Mouse (Mus musculus) stomach, postnatal 0 days (tissue): ENCODE data around the gene Cfap65. TPM values are rescaled to one million over a fixed set of nuclear protein-coding genes. Genes with fewer than 3 reads are reported as not detected.

ENCODE experiments used
- ATAC-seq: fragments of 200-750 bp; cut with Nextera tagmentation; 2 replicates; pipeline ENCODE4 v1.8.0; 2017; ENCODE audit not compliant: low FRiP score, low TSS enrichment
- DNase-seq: peaks from one replicate; pipeline ENCODE4 v3.0.0-alpha.2; 2016; ENCODE audit warnings: low spot score
- H3K27ac ChIP-seq: fragments of 300-500 bp; sonication (generic); replicated peaks from 2 replicates; pipeline ENCODE4 v1.5.1; 2014; ENCODE audit warnings: mild to moderate bottlenecking, control low read depth
- H3K27me3 ChIP-seq: fragments of 300-500 bp; sonication (generic); 2 replicates; pipeline ENCODE4 v1.6.1; 2014; ENCODE audit warnings: low read length; ENCODE audit not compliant: control insufficient read depth, insufficient read depth
- H3K36me3 ChIP-seq: fragments of 300-500 bp; sonication (generic); 2 replicates; pipeline ENCODE4 v1.6.1; 2014; ENCODE audit warnings: low read length, mixed read lengths; ENCODE audit not compliant: control insufficient read depth, insufficient read depth
- H3K4me1 ChIP-seq: fragments of 300-500 bp; sonication (generic); replicated peaks from 2 replicates; pipeline ENCODE4 v1.6.1; 2014; ENCODE audit warnings: antibody characterized with exemption; ENCODE audit not compliant: control insufficient read depth, insufficient read depth
- H3K4me2 ChIP-seq: fragments of 300-500 bp; sonication (generic); replicated peaks from 2 replicates; pipeline ENCODE4 v1.6.1; 2014; ENCODE audit warnings: low read depth, mild to moderate bottlenecking, control low read depth, moderate library complexity
- H3K4me3 ChIP-seq: fragments of 300-500 bp; sonication (generic); 2 replicates; pipeline ENCODE4 v1.5.1; 2014; ENCODE audit warnings: low read depth, low read length, control low read depth
- H3K9ac ChIP-seq: fragments of 300-500 bp; sonication (generic); 2 replicates; pipeline ENCODE4 v1.6.1; 2014; ENCODE audit warnings: mild to moderate bottlenecking, low read length, control low read depth, mixed read lengths
- H3K9me3 ChIP-seq: fragments of 300-500 bp; sonication (generic); 2 replicates; pipeline ENCODE4 v1.6.1; 2016; ENCODE audit warnings: low read length; ENCODE audit not compliant: control insufficient read depth
- CTCF ChIP-seq: IDR thresholded peaks from 2 replicates; pipeline ENCODE4 v1.5.1; 2016; ENCODE audit warnings: antibody characterized with exemption, low read depth, mild to moderate bottlenecking, moderate library complexity
- EP300 ChIP-seq: optimal IDR thresholded peaks from 2 replicates; pipeline ENCODE3; 2016; ENCODE audit warnings: antibody characterized with exemption
- WGBS: fragments of 180-500 bp; shearing (Covaris S2); extraction: QIAGEN DNeasy Blood & Tissue Kit; methylation state at CpG from one replicate; pipeline ENCODE4 v1.1.7; 2014; 5-methylcytosine and 5-hydroxymethylcytosine counted together
- polyA plus RNA-seq: library from polyadenylated mRNA; unstranded; fragments of >200 nt; fragmentation: Nextera tagmentation; extraction: Ambion mirVana; gene quantifications from 2 replicates; pipeline ENCODE4 v1.2.1, GENCODE M21; 2015

Cfap65 gene
- polyA plus RNA-seq, 1 experiment from 2014 or later, result not detected

- Histone ChIP-seq H3K27me3 (peaks cover 13% of the 10 kb centered on the region), H3K36me3 (no peaks in the 10 kb centered on the region), H3K9me3 (no peaks in the 10 kb centered on the region), H3K4me2 (peak within 1 kb of the TSS; percentile 61), H3K4me3 (peak within 1 kb of the TSS; percentile 47), H3K27ac (peak within 1 kb of the TSS; percentile 82), H3K4me1 (no peaks in the 10 kb centered on the region; the same call in 1 of the 2 replicates), H3K9ac (peak within 1 kb of the TSS; percentile 69)
- peak; percentile 92 for DNase-seq
- TF ChIP-seq CTCF (0 out of 2 replicates have a peak, but pooled peaks have one; percentile 33), EP300 (no peak)
- peak; percentile 92 for ATAC-seq
- WGBS, result 2% methylated on average over 34 of the region's 55 CpGs
Measured at GRCm38 (mm10) chr1:74951556-74952210, 16.3 kb upstream of the Cfap65 start, which contains the start of gene Ihh. Gene Ihh, minus strand, starts transcription at chr1:74951672.

- H3K4me3 ChIP-seq, result peak overlapping the region; percentile 47
- H3K4me2 ChIP-seq, result peak overlapping the region; percentile 61
- peak overlapping the region; percentile 69 for H3K9ac ChIP-seq
- H3K9me3 ChIP-seq, result no peaks in the 10 kb centered on the region
- H3K36me3 ChIP-seq, result no peaks in the 10 kb centered on the region
- no peaks in the 10 kb centered on the region; the same call in 1 of the 2 replicates for H3K4me1 ChIP-seq
- DNase-seq (peak; percentile 32), ATAC-seq (no peak; the same call in 1 of the 2 replicates)
- H3K27ac ChIP-seq, result peak overlapping the region; percentile 82
- WGBS, result 1% methylated on average over 70 of the region's 84 CpGs
- H3K27me3 ChIP-seq, result peaks cover 13% of the 10 kb centered on the region
- TF ChIP-seq CTCF (0 out of 2 replicates have a peak, but pooled peaks have one; percentile 3), EP300 (no peak)
Measured at GRCm38 (mm10) chr1:74950576-74951490, 15.4 kb upstream of the Cfap65 start.

- Histone ChIP-seq H3K36me3 (no peaks in the 10 kb centered on the region), H3K4me3 (peak overlapping the region; percentile 47), H3K9ac (peak overlapping the region; percentile 69), H3K27ac (peak overlapping the region; percentile 82), H3K9me3 (no peaks in the 10 kb centered on the region), H3K27me3 (peaks cover 13% of the 10 kb centered on the region), H3K4me1 (no peaks in the 10 kb centered on the region; the same call in 1 of the 2 replicates), H3K4me2 (peak overlapping the region; percentile 61)
- TF ChIP-seq EP300 (no peak), CTCF (peak; percentile 3; the same call in 1 of the 2 replicates)
- 3% methylated on average over 16 of the region's 16 CpGs for WGBS
- DNase-seq, result peak; percentile 60
- ATAC-seq, result no peak
Measured at GRCm38 (mm10) chr1:74950066-74950465, 14.7 kb upstream of the Cfap65 start.

GRCm38 (mm10) chr1:74949666-74950050, 14.3 kb upstream of the Cfap65 start:
- 4% methylated on average over 24 of the region's 24 CpGs for WGBS
- DNase-seq, result peak; percentile 65

GRCm38 (mm10) chr1:74948784-74949665, 13.6 kb upstream of the Cfap65 start:
- Histone ChIP-seq H3K36me3 (no peaks in the 10 kb centered on the region), H3K9me3 (no peaks in the 10 kb centered on the region), H3K9ac (peak overlapping the region; percentile 69), H3K4me3 (peak overlapping the region; percentile 47), H3K27ac (no peak overlapping the region), H3K4me2 (peak overlapping the region; percentile 61), H3K4me1 (no peaks in the 10 kb centered on the region; the same call in 1 of the 2 replicates), H3K27me3 (peaks cover 13% of the 10 kb centered on the region)
- WGBS, result 4% methylated on average over 20 of the region's 20 CpGs
- ATAC-seq (peak; percentile 62), DNase-seq (peak; percentile 86)
- no peak for TF ChIP-seq EP300
- peak; percentile 86 for TF ChIP-seq CTCF

More at GRCm38 (mm10) chr1:74949666-74950050, 14.3 kb upstream of the Cfap65 start:
- TF ChIP-seq CTCF, result no peak
- TF ChIP-seq EP300, result no peak
- Histone ChIP-seq H3K27ac (peak overlapping the region; percentile 82; the same call in 1 of the 2 replicates), H3K36me3 (no peaks in the 10 kb centered on the region), H3K9me3 (no peaks in the 10 kb centered on the region), H3K4me1 (no peaks in the 10 kb centered on the region; the same call in 1 of the 2 replicates), H3K27me3 (peaks cover 13% of the 10 kb centered on the region), H3K4me2 (peak overlapping the region; percentile 61), H3K4me3 (peak overlapping the region; percentile 47), H3K9ac (peak overlapping the region; percentile 69)
- ATAC-seq, result peak; percentile 38; the same call in 1 of the 2 replicates
